Mouse (Mus musculus): ENCODE results near the gene Sh3bgrl3. TPM values are rescaled to one million over a fixed set of nuclear protein-coding genes. Genes with fewer than 3 reads are reported as not detected.

The Sh3bgrl3 gene
- polyA plus RNA-seq, 1 experiment from 2014 or later: 166 TPM

- ATAC-seq (ENCODE audit: insufficient read depth): no peak
- no peaks in the 10 kb centered on the region for H3K36me3 ChIP-seq (replicated peaks)
- WGBS (ENCODE audit: insufficient replicate concordance): 73% methylated on average over 4 of the region's 4 CpGs
These were observed 47.9 kb downstream of the Sh3bgrl3 start for GRCm38 (mm10) chr4:134080674-134081073.

GRCm38 (mm10) chr4:134078694-134079093 is 49.9 kb downstream of the Sh3bgrl3 start:
- Histone ChIP-seq H3K9ac (no peak overlapping the region), H3K4me2 (no peak overlapping the region), H3K27me3 (peaks cover 33% of the 10 kb centered on the region), H3K4me1 (replicated peaks) (peaks cover 16% of the 10 kb centered on the region), H3K27ac (replicated peaks) (no peak overlapping the region), H3K4me3 (replicated peaks) (no peak overlapping the region), H3K36me3 (replicated peaks) (no peaks in the 10 kb centered on the region), H3K9me3 (replicated peaks) (no peaks in the 10 kb centered on the region)
- no peak for ATAC-seq (ENCODE audit: insufficient read depth)
- 26% methylated on average over 3 of the region's 3 CpGs for WGBS (ENCODE audit: insufficient replicate concordance)

More at GRCm38 (mm10) chr4:134080674-134081073, 47.9 kb downstream of the Sh3bgrl3 start:
- Histone ChIP-seq H3K9ac (no peak overlapping the region), H3K27ac (replicated peaks) (no peak overlapping the region), H3K4me1 (replicated peaks) (peaks cover 16% of the 10 kb centered on the region), H3K4me2 (no peak overlapping the region), H3K27me3 (peaks cover 33% of the 10 kb centered on the region), H3K4me3 (replicated peaks) (no peak overlapping the region), H3K9me3 (replicated peaks) (no peaks in the 10 kb centered on the region)

Other genes starting within 250 kb of the Sh3bgrl3 start
- gene Rps6ka1, start 241.0 kb downstream of the Sh3bgrl3 start, polyA plus RNA-seq (2015; fragmentation: Nextera tagmentation; extraction: Ambion mirVana): 68.0 and 77.2 TPM in 2 replicates
- 509 and 615 TPM in 2 replicates for gene Hmgn2, start 160.1 kb downstream of the Sh3bgrl3 start, polyA plus RNA-seq (2015; fragmentation: Nextera tagmentation; extraction: Ambion mirVana)
- gene Dhdds, start 127.9 kb downstream of the Sh3bgrl3 start, polyA plus RNA-seq (2015; fragmentation: Nextera tagmentation; extraction: Ambion mirVana): 17.1 and 17.5 TPM in 2 replicates
- gene Lin28a, start 109.9 kb downstream of the Sh3bgrl3 start, polyA plus RNA-seq (2015; fragmentation: Nextera tagmentation; extraction: Ambion mirVana): 0.91 and 1.5 TPM in 2 replicates
- not detected in 2 replicates for gene Zfp683, start 75.0 kb downstream of the Sh3bgrl3 start, polyA plus RNA-seq (2015; fragmentation: Nextera tagmentation; extraction: Ambion mirVana)
- 0.59 TPM in 1 of 2 replicates, not detected in the other for gene Crybg2, start 68.0 kb downstream of the Sh3bgrl3 start, polyA plus RNA-seq (2015; fragmentation: Nextera tagmentation; extraction: Ambion mirVana)
- 47.4 and 51.5 TPM in 2 replicates for gene Cd52, start 33.7 kb downstream of the Sh3bgrl3 start, polyA plus RNA-seq (2015; fragmentation: Nextera tagmentation; extraction: Ambion mirVana)
- gene Ubxn11, start 26.2 kb downstream of the Sh3bgrl3 start, polyA plus RNA-seq (2015; fragmentation: Nextera tagmentation; extraction: Ambion mirVana): 1.8 and 2.1 TPM in 2 replicates
- 37.0 and 37.6 TPM in 2 replicates for gene Cep85, start 58.3 kb upstream of the Sh3bgrl3 start, polyA plus RNA-seq (2015; fragmentation: Nextera tagmentation; extraction: Ambion mirVana)
- not detected in 2 replicates for gene Gm7534, start 74.2 kb upstream of the Sh3bgrl3 start, polyA plus RNA-seq (2015; fragmentation: Nextera tagmentation; extraction: Ambion mirVana)
- gene Catsper4, start 98.6 kb upstream of the Sh3bgrl3 start, polyA plus RNA-seq (2015; fragmentation: Nextera tagmentation; extraction: Ambion mirVana): not detected in 2 replicates
- 0.10 TPM in 2 replicates for gene Cnksr1, start 109.6 kb upstream of the Sh3bgrl3 start, polyA plus RNA-seq (2015; fragmentation: Nextera tagmentation; extraction: Ambion mirVana)
- gene E130218I03Rik, start 114.9 kb upstream of the Sh3bgrl3 start, polyA plus RNA-seq (2015; fragmentation: Nextera tagmentation; extraction: Ambion mirVana): 0.16 TPM in 1 of 2 replicates, not detected in the other
- 5.4 and 5.8 TPM in 2 replicates for gene Zfp593, start 116.8 kb upstream of the Sh3bgrl3 start, polyA plus RNA-seq (2015; fragmentation: Nextera tagmentation; extraction: Ambion mirVana)
- gene Gm30191, start 118.1 kb upstream of the Sh3bgrl3 start, polyA plus RNA-seq (2015; fragmentation: Nextera tagmentation; extraction: Ambion mirVana): not detected in 2 replicates
- gene Grrp1, start 125.3 kb upstream of the Sh3bgrl3 start, polyA plus RNA-seq (2015; fragmentation: Nextera tagmentation; extraction: Ambion mirVana): 0.46 and 1.0 TPM in 2 replicates
- gene Pdik1l, start 159.1 kb upstream of the Sh3bgrl3 start, polyA plus RNA-seq (2015; fragmentation: Nextera tagmentation; extraction: Ambion mirVana): 9.8 and 11.9 TPM in 2 replicates
- gene Trim63, start 186.3 kb upstream of the Sh3bgrl3 start, polyA plus RNA-seq (2015; fragmentation: Nextera tagmentation; extraction: Ambion mirVana): 0.24 and 0.31 TPM in 2 replicates
- gene Slc30a2, start 214.4 kb upstream of the Sh3bgrl3 start, polyA plus RNA-seq (2015; fragmentation: Nextera tagmentation; extraction: Ambion mirVana): 0.06 TPM in 1 of 2 replicates, not detected in the other

Data from liver, embryonic 15.5 days (tissue).